Mouse (Mus musculus) G1E (cell line): ENCODE results near the gene Adam29. TPM values are rescaled to one million over a fixed set of nuclear protein-coding genes. Genes with fewer than 3 reads are reported as not detected.

Source experiments
- ATAC-seq: 2 replicates; pipeline ENCODE4 v1.8.0; 2016; ENCODE audit warnings: mild to moderate bottlenecking; ENCODE audit not compliant: insufficient number of reproducible peaks, poor library complexity, low FRiP score, severe bottlenecking; ENCODE audit errors: extremely low read depth
- DNase-seq: peaks from one replicate; pipeline ENCODE4 v3.0.0; 2012; ENCODE audit warnings: low spot score
- H3K27me3 ChIP-seq: 2 replicates; pipeline ENCODE4 v1.6.1; 2012; ENCODE audit warnings: mild to moderate bottlenecking, low read length, inconsistent platforms; ENCODE audit not compliant: insufficient read depth
- H3K36me3 ChIP-seq: replicated peaks from 2 replicates; pipeline ENCODE3; 2012; ENCODE audit warnings: mild to moderate bottlenecking, inconsistent platforms
- H3K4me1 ChIP-seq: 2 replicates; pipeline ENCODE4 v1.6.1; 2012; ENCODE audit warnings: low read depth, low read length, inconsistent platforms, mixed read lengths; ENCODE audit not compliant: insufficient read depth
- H3K4me3 ChIP-seq: 2 replicates; pipeline ENCODE4 v1.5.1; 2012; ENCODE audit warnings: low read depth, mild to moderate bottlenecking, inconsistent platforms, low read length, moderate library complexity, mixed read lengths
- H3K9me3 ChIP-seq: replicated peaks from 2 replicates; pipeline ENCODE4 v1.6.1; 2012; ENCODE audit warnings: inconsistent platforms
- CTCF ChIP-seq: IDR thresholded peaks from 2 replicates; pipeline ENCODE4 v1.5.1; 2012; ENCODE audit warnings: low read depth, low read length, inconsistent platforms, mixed read lengths
- GATA1 ChIP-seq: IDR thresholded peaks from 2 replicates; pipeline ENCODE4 v1.6.1; 2012; ENCODE audit warnings: borderline replicate concordance, low read length, inconsistent platforms, mixed read lengths
- GATA2 ChIP-seq: IDR thresholded peaks from 2 replicates; pipeline ENCODE4 v1.6.1; 2012; ENCODE audit warnings: low read depth, low read length, inconsistent platforms, borderline replicate concordance
- POLR2AphosphoS5 ChIP-seq: IDR thresholded peaks from 2 replicates; pipeline ENCODE4 v1.6.1; 2012; ENCODE audit warnings: low read depth, low read length, inconsistent platforms; ENCODE audit not compliant: insufficient replicate concordance
- TAL1 ChIP-seq: conservative IDR thresholded peaks from 2 replicates; pipeline ENCODE4 v1.6.1; 2012; ENCODE audit warnings: low read depth, low read length, inconsistent platforms, mixed read lengths
- polyA plus RNA-seq: library from polyadenylated mRNA; stranded (reverse); fragments of >175 nt; gene quantifications from 2 replicates; pipeline ENCODE4 v1.2.3, GENCODE M21; 2012
- total RNA-seq, 2 experiments: library from RNA; stranded (forward) in 1 of 2; stranded (reverse) in 1 of 2; fragments of 200-1000 nt in 1 of 2; fragments of >200 nt in 1 of 2; fragmentation: Nextera tagmentation in 1 of 2; gene quantifications; 2 replicates each; pipeline ENCODE4 v1.2.3; 2014 to 2017

Adam29 gene
- not detected in 2 replicates for total RNA-seq (2014; fragmentation: Nextera tagmentation)
- 0.05 TPM in 1 of 2 replicates, not detected in the other for total RNA-seq (2017)
- polyA plus RNA-seq = not detected in 2 replicates

DNA sequence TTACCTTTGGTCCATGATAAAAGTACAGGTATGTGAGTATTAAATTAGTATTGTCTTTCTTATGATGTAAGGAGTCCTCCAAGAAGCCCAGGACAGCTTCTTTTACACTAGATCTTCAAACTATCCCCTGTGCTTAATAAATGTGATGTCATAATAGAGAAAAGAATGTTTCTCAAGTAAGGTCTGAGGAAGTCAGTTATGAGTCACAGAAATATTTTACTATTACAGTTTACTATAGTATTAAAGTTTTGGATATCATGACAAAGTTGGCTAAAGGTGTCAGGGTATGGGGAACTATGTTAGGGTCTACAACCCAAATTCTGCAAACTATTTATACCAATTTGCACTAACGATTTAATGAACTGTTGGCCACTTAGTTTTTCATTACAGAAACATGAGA, at the start of gene Adam29:
Gene Adam29 (minus strand): TSS at position 101 of the 400 bp plus-strand sequence.
- Histone ChIP-seq H3K27me3 (no peaks in the 10 kb centered on the region), H3K4me1 (no peaks in the 10 kb centered on the region), H3K9me3 (no peaks in the 10 kb centered on the region), H3K36me3 (no peaks in the 10 kb centered on the region), H3K4me3 (no peak within 1 kb of the TSS)
- DNase-seq (no peak), ATAC-seq (no peak)
- TF ChIP-seq CTCF (no peak), GATA2 (no peak), GATA1 (no peak), TAL1 (no peak), POLR2AphosphoS5 (no peak)

DNA sequence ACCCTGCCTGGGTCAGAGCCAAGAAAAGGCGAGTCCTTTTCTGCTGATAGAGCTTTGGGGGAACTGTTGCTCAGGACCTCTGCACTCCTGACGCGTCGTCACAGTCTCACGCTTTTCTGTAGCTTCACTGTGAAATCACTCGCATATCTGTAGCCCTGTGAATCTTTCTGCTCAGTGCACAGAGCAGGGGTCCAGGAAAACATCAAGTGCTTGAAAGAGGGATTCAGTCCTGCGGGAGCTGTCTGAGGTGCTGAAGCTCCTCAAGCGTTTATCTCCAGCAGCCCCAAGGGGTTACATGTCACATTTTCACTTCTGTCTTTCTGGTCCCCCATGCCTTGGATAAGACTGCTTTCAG, 33.8 kb upstream of the Adam29 start:
- H3K9me3 ChIP-seq = peaks cover 9% of the 10 kb centered on the region; the same call in 1 of the 2 replicates
- no peaks in the 10 kb centered on the region for H3K36me3 ChIP-seq
- TF ChIP-seq GATA2 = no peak
- no peak for TF ChIP-seq POLR2AphosphoS5
- TF ChIP-seq TAL1 = no peak
- no peak for TF ChIP-seq CTCF
- TF ChIP-seq GATA1 = no peak
- H3K4me1 ChIP-seq = no peaks in the 10 kb centered on the region
- ATAC-seq (no peak), DNase-seq (no peak)
- no peaks in the 10 kb centered on the region for H3K27me3 ChIP-seq
- no peak overlapping the region for H3K4me3 ChIP-seq

DNA sequence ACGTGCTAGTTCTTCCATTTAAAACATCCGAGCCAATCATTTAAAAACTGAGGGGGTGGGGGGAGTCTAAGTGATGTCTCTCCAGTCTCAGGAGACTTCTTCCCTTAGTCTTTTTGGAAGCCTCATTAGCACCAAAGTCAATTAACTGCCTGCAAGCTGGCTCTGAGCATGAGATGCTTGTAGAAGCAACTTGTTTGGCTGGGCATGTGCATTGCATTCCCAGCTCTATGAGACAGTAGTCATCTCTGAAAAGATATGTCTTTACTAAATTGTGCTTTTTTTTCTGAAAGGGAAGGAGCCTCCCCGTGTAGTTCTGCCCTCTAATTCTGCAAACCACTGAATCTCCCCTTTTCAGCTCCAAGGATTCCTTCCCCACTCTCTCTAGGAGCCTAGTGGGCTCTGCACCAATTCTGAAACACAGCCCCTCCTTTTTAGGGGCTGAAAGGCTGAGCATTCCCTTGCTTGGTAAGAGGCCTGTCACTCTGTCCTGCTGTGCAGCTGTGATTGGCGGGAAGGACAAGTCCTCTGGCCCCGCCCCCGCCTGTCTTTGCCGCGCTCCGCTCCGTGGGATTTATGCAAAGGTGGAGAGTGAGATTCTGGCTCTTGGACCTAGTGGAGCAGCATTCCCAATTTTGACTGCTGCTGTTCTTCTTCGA, 33.2 kb upstream of the Adam29 start, which contains the start of gene Glra3:
Gene Glra3 (plus strand): TSS at position 591 of the 656 bp plus-strand sequence.
- DNase-seq (no peak), ATAC-seq (no peak)
- Histone ChIP-seq H3K4me3 (no peak within 1 kb of the TSS), H3K9me3 (peaks cover 9% of the 10 kb centered on the region; the same call in 1 of the 2 replicates), H3K36me3 (no peaks in the 10 kb centered on the region), H3K4me1 (no peaks in the 10 kb centered on the region), H3K27me3 (no peaks in the 10 kb centered on the region)
- TF ChIP-seq POLR2AphosphoS5 (no peak), GATA2 (no peak), CTCF (no peak), GATA1 (no peak)

Other genes starting within 250 kb of the Adam29 start
- gene Glra3, start 33.5 kb upstream of the Adam29 start, total RNA-seq (2014; fragmentation: Nextera tagmentation) = not detected in 2 replicates
- gene Glra3, start 33.5 kb upstream of the Adam29 start, total RNA-seq (2017) = 0.06 and 0.22 TPM in 2 replicates
- not detected in 2 replicates for gene Glra3, start 33.5 kb upstream of the Adam29 start, polyA plus RNA-seq